Mouse (Mus musculus) myocyte (in vitro differentiated cells): Measurements from ENCODE around the gene Muc20. TPM values are rescaled to one million over a fixed set of nuclear protein-coding genes. Genes with fewer than 3 reads are reported as not detected.

Experiments used
- H3K27me3 ChIP-seq: one replicate; pipeline ENCODE4 v1.6.1; 2011; ENCODE audit not compliant: control insufficient read depth, insufficient read depth, insufficient read length
- H3K36me3 ChIP-seq: one replicate; pipeline ENCODE4 v1.6.1; 2011; ENCODE audit not compliant: control insufficient read depth, insufficient read depth
- H3K4me2 ChIP-seq: one replicate; pipeline ENCODE4 v1.6.1; 2011; ENCODE audit warnings: low read depth, control low read depth
- H3K4me3 ChIP-seq: one replicate; pipeline ENCODE4 v1.5.1; 2011; ENCODE audit warnings: mild to moderate bottlenecking, control low read depth, moderate library complexity
- H3K79me2 ChIP-seq: one replicate; pipeline ENCODE4 v1.6.1; 2011; ENCODE audit not compliant: control insufficient read depth, insufficient read depth
- H3ac ChIP-seq: one replicate; pipeline ENCODE4 v1.6.1; 2011; ENCODE audit not compliant: control insufficient read depth, insufficient read length
- CEBPB ChIP-seq: IDR thresholded peaks from 2 replicates; pipeline ENCODE4 v1.6.1; 2011; ENCODE audit warnings: mild to moderate bottlenecking, moderate library complexity; ENCODE audit not compliant: poor library complexity, insufficient read depth, severe bottlenecking
- E2F4 ChIP-seq: IDR thresholded peaks from one replicate; pipeline ENCODE4 v1.6.1; 2011; ENCODE audit warnings: mild to moderate bottlenecking, control low read depth, moderate library complexity; ENCODE audit not compliant: insufficient read depth
- MAX ChIP-seq: IDR thresholded peaks from one replicate; pipeline ENCODE4 v1.6.1; 2011; ENCODE audit warnings: low read depth, mild to moderate bottlenecking, control low read depth
- MYOD1 ChIP-seq, 3 experiments: IDR thresholded peaks; one replicate each; pipeline ENCODE4 v1.6.1; 2011; ENCODE audit warnings: control low read depth in 2 of 3, low read depth in 2 of 3, mild to moderate bottlenecking in 2 of 3, moderate library complexity in 1 of 3; ENCODE audit not compliant: insufficient read length in 2 of 3, control insufficient read depth in 1 of 3
- MYOG ChIP-seq, 3 experiments: IDR thresholded peaks; one replicate each; pipeline ENCODE4 v1.6.1; 2011; ENCODE audit warnings: control low read depth in 2 of 3, low read depth in 2 of 3, mild to moderate bottlenecking in 2 of 3; ENCODE audit not compliant: insufficient read length in 2 of 3, control insufficient read depth in 1 of 3, insufficient read depth in 1 of 3
- POLR2A ChIP-seq: IDR thresholded peaks from one replicate; pipeline ENCODE4 v1.6.1; 2011; ENCODE audit warnings: low read depth, mild to moderate bottlenecking, control low read depth, moderate library complexity; ENCODE audit not compliant: insufficient read length
- POLR2AphosphoS2 ChIP-seq: IDR thresholded peaks from one replicate; pipeline ENCODE4 v1.6.1; 2011; ENCODE audit warnings: low read depth, control low read depth; ENCODE audit not compliant: insufficient read length
- REST ChIP-seq: IDR thresholded peaks from one replicate; pipeline ENCODE4 v1.6.1; 2011; ENCODE audit warnings: mild to moderate bottlenecking, control low read depth, moderate library complexity; ENCODE audit not compliant: insufficient read depth, insufficient read length
- SRF ChIP-seq: IDR thresholded peaks from one replicate; pipeline ENCODE4 v1.6.1; 2011; ENCODE audit warnings: low read depth; ENCODE audit not compliant: control insufficient read depth, insufficient read length
- TCF12 ChIP-seq: IDR thresholded peaks from one replicate; pipeline ENCODE4 v1.6.1; 2011; ENCODE audit warnings: mild to moderate bottlenecking, control low read depth; ENCODE audit not compliant: poor library complexity, insufficient read depth, severe bottlenecking
- TCF3 ChIP-seq: IDR thresholded peaks from one replicate; pipeline ENCODE4 v1.6.1; 2011; ENCODE audit warnings: low read depth, control low read depth; ENCODE audit not compliant: insufficient read length
- USF1 ChIP-seq: IDR thresholded peaks from one replicate; pipeline ENCODE4 v1.6.1; 2011; ENCODE audit warnings: low read depth, mild to moderate bottlenecking, control low read depth, moderate library complexity
- polyA plus RNA-seq: library from polyadenylated mRNA; unstranded; fragments of >200 nt; fragmentation: generic; extraction: Trizol; gene quantifications from one replicate; pipeline ENCODE4 v1.2.1, GENCODE M21; 2012; ENCODE audit warnings: missing spikeins

The Muc20 gene
- polyA plus RNA-seq, 1 experiment: 0.01 TPM

DNA sequence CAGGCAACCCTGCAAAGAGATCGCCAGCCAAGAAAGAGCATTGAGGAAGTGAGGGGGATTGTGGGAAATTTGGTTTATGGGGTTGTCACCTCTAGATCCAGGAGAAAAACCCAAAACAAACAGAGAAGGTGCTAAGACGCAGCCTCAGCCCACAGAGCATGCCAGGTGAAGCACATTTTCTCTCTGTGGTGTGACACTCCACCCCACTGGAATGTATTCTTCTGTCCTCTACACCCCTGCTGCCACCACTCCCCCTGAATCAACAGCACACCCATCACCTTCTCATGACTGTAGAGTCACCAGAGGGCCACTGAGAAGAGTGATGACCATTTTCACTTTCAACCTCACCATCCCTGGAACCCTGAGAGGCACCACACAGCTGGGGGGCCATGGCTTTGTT, 54.5 kb downstream of the Muc20 start:
- no peaks in the 10 kb centered on the region for H3K79me2 ChIP-seq
- no peaks in the 10 kb centered on the region for H3K27me3 ChIP-seq
- H3K4me2 ChIP-seq: no peak overlapping the region
- no peak overlapping the region for H3ac ChIP-seq
- TF ChIP-seq REST: no peak
- TF ChIP-seq TCF12: no peak
- TF ChIP-seq TCF3: no peak
- H3K36me3 ChIP-seq: no peaks in the 10 kb centered on the region
- no peak overlapping the region for H3K4me3 ChIP-seq

DNA sequence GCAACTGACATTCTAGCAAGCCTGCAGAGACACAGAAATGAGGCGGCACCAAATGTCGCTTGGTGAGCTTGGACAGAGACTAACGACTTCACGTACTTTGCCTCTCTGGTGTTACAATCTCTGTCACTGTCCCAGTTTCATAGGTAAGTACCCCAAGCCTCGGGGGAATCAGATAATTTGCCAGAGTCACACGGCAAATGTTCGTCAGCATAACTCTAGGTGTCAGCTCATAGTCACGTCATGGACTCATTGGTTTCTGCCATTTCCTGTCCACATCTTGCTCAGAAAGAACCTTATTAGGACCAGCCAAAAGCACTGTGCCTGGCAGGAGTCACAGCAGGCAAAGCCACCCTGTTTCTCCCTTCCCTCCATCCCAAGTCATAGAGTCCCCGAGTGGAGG, 55.9 kb downstream of the Muc20 start:
- Histone ChIP-seq H3K4me3 (no peak overlapping the region), H3K4me2 (no peak overlapping the region), H3K79me2 (no peaks in the 10 kb centered on the region), H3K27me3 (no peaks in the 10 kb centered on the region), H3ac (no peak overlapping the region), H3K36me3 (no peaks in the 10 kb centered on the region)
- TF ChIP-seq MAX (no peak), CEBPB (no peak), USF1 (no peak), MYOG (IDR thresholded peaks at IDR 0.05; ENCODE audit: control insufficient read depth in 1 of 3, insufficient read depth in 1 of 3, insufficient read length in 2 of 3, low read depth in 2 of 3) (no peak), REST (no peak), TCF3 (no peak), TCF12 (no peak)

DNA sequence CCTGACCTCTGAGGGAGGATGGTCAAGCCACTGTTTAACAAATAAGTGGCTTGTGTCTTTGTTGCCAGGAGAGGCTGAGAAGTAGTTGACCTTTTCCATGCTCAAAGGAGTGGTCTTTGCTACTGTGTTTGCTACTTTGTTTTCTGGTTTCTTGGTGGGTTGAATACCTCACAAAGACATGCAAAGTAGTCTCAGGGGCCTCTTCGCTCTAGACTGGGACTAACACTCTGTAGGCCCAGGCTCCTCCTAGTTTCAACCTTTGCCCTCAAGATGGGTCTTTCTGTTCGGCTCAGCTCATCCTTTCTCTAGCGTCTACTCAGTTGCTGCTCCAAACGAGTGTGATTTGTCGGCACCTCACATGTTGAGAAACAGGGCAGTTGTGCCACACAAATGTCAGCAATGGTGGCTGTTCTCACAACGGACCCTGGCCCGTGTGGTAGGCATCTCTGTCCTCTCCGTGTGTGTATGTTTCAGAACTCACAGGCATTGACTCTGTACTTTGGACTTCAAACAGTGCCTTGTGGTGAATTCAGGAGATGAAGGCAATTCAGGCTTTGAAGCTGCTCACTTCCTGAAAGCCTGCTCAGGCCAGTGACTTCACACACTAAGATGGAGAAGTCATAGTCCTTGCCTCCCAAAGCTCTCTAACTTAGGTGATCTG, 57.1 kb downstream of the Muc20 start:
- Histone ChIP-seq H3K4me3 (no peak overlapping the region), H3K79me2 (no peaks in the 10 kb centered on the region), H3ac (no peak overlapping the region), H3K36me3 (no peaks in the 10 kb centered on the region), H3K4me2 (no peak overlapping the region), H3K27me3 (no peaks in the 10 kb centered on the region)
- no peak for TF ChIP-seq MAX
- no peak for TF ChIP-seq MYOD1 (IDR thresholded peaks at IDR 0.05; ENCODE audit: control insufficient read depth in 1 of 3, insufficient read length in 2 of 3, low read depth in 2 of 3)
- TF ChIP-seq SRF: no peak
- TF ChIP-seq POLR2AphosphoS2: no peak
- TF ChIP-seq E2F4: no peak
- no peak for TF ChIP-seq TCF3
- TF ChIP-seq USF1: no peak
- TF ChIP-seq CEBPB: no peak
- TF ChIP-seq POLR2A: no peak
- TF ChIP-seq MYOG (IDR thresholded peaks at IDR 0.05; ENCODE audit: control insufficient read depth in 1 of 3, insufficient read depth in 1 of 3, insufficient read length in 2 of 3, low read depth in 2 of 3): no peak
- TF ChIP-seq TCF12: no peak
- TF ChIP-seq REST: no peak

DNA sequence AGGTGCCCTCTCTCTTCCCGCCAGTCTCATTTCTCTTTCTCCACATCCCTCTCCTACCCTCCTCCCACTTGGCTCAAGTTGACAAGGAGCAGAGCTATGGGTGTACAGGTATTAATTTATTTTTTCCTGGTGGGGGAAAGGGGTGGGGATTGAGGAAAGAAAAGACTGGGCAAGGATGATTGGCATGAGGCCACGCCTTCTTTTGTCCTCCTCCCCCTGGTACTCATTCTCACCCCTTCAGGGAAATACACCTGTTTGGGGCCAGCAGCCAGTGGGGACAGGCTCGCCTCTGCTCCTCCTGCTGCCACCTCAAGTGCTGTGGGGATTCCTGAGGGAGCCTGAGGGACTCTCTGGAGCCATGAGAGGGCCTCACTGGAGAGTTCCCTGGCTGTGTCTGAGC, 61.2 kb downstream of the Muc20 start:
- Histone ChIP-seq H3K36me3 (no peaks in the 10 kb centered on the region), H3K4me2 (no peak overlapping the region), H3K4me3 (no peak overlapping the region), H3ac (no peak overlapping the region), H3K27me3 (no peaks in the 10 kb centered on the region), H3K79me2 (no peaks in the 10 kb centered on the region)
- no peak for TF ChIP-seq MAX
- TF ChIP-seq TCF3: no peak
- TF ChIP-seq TCF12: no peak
- no peak for TF ChIP-seq SRF
- no peak for TF ChIP-seq REST
- TF ChIP-seq E2F4: no peak

DNA sequence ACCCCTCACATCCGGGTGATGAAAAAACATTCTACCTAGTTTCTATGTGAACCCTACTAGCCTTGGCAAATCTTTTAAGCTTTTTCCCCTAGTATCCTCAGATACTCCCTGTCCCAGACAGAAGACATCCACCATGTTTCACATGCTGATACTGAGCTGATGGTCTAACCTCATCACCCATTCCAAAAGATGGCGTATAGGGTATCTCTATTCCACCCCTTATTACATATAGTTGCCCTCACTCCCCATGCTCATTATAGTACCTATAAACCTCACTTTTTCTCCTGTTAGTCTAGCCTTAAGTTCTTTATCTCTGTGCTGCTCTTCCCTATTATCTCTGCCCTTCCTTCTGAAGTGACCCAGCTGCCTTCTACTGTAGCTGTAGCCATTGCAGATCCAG, 61.6 kb downstream of the Muc20 start, which contains the start of gene Muc4:
Muc4 (plus strand) TSS at position 301 of the 400 bp plus-strand sequence.
- Histone ChIP-seq H3ac (no peak within 1 kb of the TSS), H3K79me2 (no peaks in the 10 kb centered on the region), H3K27me3 (no peaks in the 10 kb centered on the region), H3K4me2 (no peak within 1 kb of the TSS), H3K4me3 (no peak within 1 kb of the TSS), H3K36me3 (no peaks in the 10 kb centered on the region)
- TF ChIP-seq MYOD1 (IDR thresholded peaks at IDR 0.05; ENCODE audit: control insufficient read depth in 1 of 3, insufficient read length in 2 of 3, low read depth in 2 of 3) (no peak), MAX (no peak), USF1 (no peak), POLR2A (no peak), E2F4 (no peak), MYOG (IDR thresholded peaks at IDR 0.05; ENCODE audit: control insufficient read depth in 1 of 3, insufficient read depth in 1 of 3, insufficient read length in 2 of 3, low read depth in 2 of 3) (no peak), TCF3 (no peak), POLR2AphosphoS2 (no peak), REST (no peak), TCF12 (no peak), CEBPB (no peak), SRF (no peak)
